Mouse (Mus musculus): ENCODE results near the gene Mgst1. TPM values are rescaled to one million over a fixed set of nuclear protein-coding genes. Genes with fewer than 3 reads are reported as not detected.

The Mgst1 gene
- total and polyA plus RNA-seq, 3 experiments = not detected

GRCm38 (mm10) chr6:138101843-138102242, 38.3 kb upstream of the Mgst1 start:
- no peaks in the 10 kb centered on the region for H3K36me3 ChIP-seq (replicated peaks in 1 of 2; ENCODE audit: control insufficient read depth in 1 of 2, insufficient read depth in 1 of 2, low read length in 1 of 2)
- no peak overlapping the region for H3K27ac ChIP-seq (ENCODE audit: insufficient read depth, low read depth)
- TF ChIP-seq JUN (IDR thresholded peaks at IDR 0.05; ENCODE audit: insufficient read depth, low read depth, low read length) = no peak
- H3K4me3 ChIP-seq (replicated peaks in 1 of 3; ENCODE audit: low read depth in 2 of 3, low read length in 2 of 3, poor library complexity in 1 of 3) = no peak overlapping the region
- in situ Hi-C loops (cut with MboI; ENCODE audit: low pct_ligation_motif_present, low pct_unique_long_range_greater_than_20kb, low sequenced_read_pairs) = no loop called here
- H3K4me1 ChIP-seq (ENCODE audit: control insufficient read depth in 1 of 2, insufficient read depth in 2 of 2) = no peaks in the 10 kb centered on the region
- H3K9ac ChIP-seq (ENCODE audit: insufficient read depth, low read depth) = no peak overlapping the region
- peaks cover 54% of the 10 kb centered on the region for H3K9me3 ChIP-seq (replicated peaks; ENCODE audit: low read length)
- no peak overlapping the region for H3K4me2 ChIP-seq (ENCODE audit: insufficient read depth, low read depth, poor library complexity, severe bottlenecking)
- dilution Hi-C loops (cut with MboI; ENCODE audit: extremely low pct_ligation_motif_present, extremely low pct_unique_long_range_greater_than_20kb, low sequenced_read_pairs) = no loop called here
- DNase-seq (ENCODE audit: extremely low read depth) = no peak
- H3K27me3 ChIP-seq (replicated peaks) = no peaks in the 10 kb centered on the region
- H3K79me2 ChIP-seq (replicated peaks; ENCODE audit: control insufficient read depth, extremely low read depth, insufficient read depth, poor library complexity, severe bottlenecking) = no peaks in the 10 kb centered on the region

- Histone ChIP-seq H3K4me1 (ENCODE audit: control insufficient read depth in 1 of 2, insufficient read depth in 2 of 2) (no peaks in the 10 kb centered on the region), H3K79me2 (replicated peaks; ENCODE audit: control insufficient read depth, extremely low read depth, insufficient read depth, poor library complexity, severe bottlenecking) (no peaks in the 10 kb centered on the region), H3K9ac (ENCODE audit: insufficient read depth, low read depth) (no peak overlapping the region), H3K4me2 (ENCODE audit: insufficient read depth, low read depth, poor library complexity, severe bottlenecking) (no peak overlapping the region), H3K27me3 (replicated peaks) (no peaks in the 10 kb centered on the region), H3K27ac (ENCODE audit: insufficient read depth, low read depth) (no peak overlapping the region), H3K4me3 (replicated peaks in 1 of 3; ENCODE audit: low read depth in 2 of 3, low read length in 2 of 3, poor library complexity in 1 of 3) (no peak overlapping the region), H3K9me3 (replicated peaks; ENCODE audit: low read length) (peaks cover 56% of the 10 kb centered on the region), H3K36me3 (replicated peaks in 1 of 2; ENCODE audit: control insufficient read depth in 1 of 2, insufficient read depth in 1 of 2, low read length in 1 of 2) (no peaks in the 10 kb centered on the region)
- TF ChIP-seq JUND (conservative IDR thresholded peaks at IDR 0.05; ENCODE audit: low read depth, low read length) = no peak
- no peak for TF ChIP-seq TBP (conservative IDR thresholded peaks at IDR 0.05; ENCODE audit: low read depth, low read length)
- dilution Hi-C loops (cut with MboI; ENCODE audit: extremely low pct_ligation_motif_present, extremely low pct_unique_long_range_greater_than_20kb, low sequenced_read_pairs) = no loop called here
- no peak for DNase-seq (ENCODE audit: extremely low read depth)
- in situ Hi-C loops (cut with MboI; ENCODE audit: low pct_ligation_motif_present, low pct_unique_long_range_greater_than_20kb, low sequenced_read_pairs) = no loop called here
Observed at GRCm38 (mm10) chr6:138102940-138103339, 37.2 kb upstream of the Mgst1 start.

- Histone ChIP-seq H3K79me2 (replicated peaks; ENCODE audit: control insufficient read depth, extremely low read depth, insufficient read depth, poor library complexity, severe bottlenecking) (no peaks in the 10 kb centered on the region), H3K9ac (ENCODE audit: insufficient read depth, low read depth) (no peak overlapping the region), H3K36me3 (replicated peaks in 1 of 2; ENCODE audit: control insufficient read depth in 1 of 2, insufficient read depth in 1 of 2, low read length in 1 of 2) (no peaks in the 10 kb centered on the region), H3K4me1 (ENCODE audit: control insufficient read depth in 1 of 2, insufficient read depth in 2 of 2) (no peaks in the 10 kb centered on the region), H3K9me3 (replicated peaks; ENCODE audit: low read length) (peaks cover 61% of the 10 kb centered on the region), H3K4me2 (ENCODE audit: insufficient read depth, low read depth, poor library complexity, severe bottlenecking) (no peak overlapping the region), H3K27me3 (replicated peaks) (no peaks in the 10 kb centered on the region), H3K27ac (ENCODE audit: insufficient read depth, low read depth) (no peak overlapping the region), H3K4me3 (replicated peaks in 1 of 3; ENCODE audit: low read depth in 2 of 3, low read length in 2 of 3, poor library complexity in 1 of 3) (no peak overlapping the region)
- in situ Hi-C loops (cut with MboI; ENCODE audit: low pct_ligation_motif_present, low pct_unique_long_range_greater_than_20kb, low sequenced_read_pairs) = no loop called here
- no peak for DNase-seq (ENCODE audit: extremely low read depth)
- TF ChIP-seq ZKSCAN1 (IDR thresholded peaks at IDR 0.05; ENCODE audit: borderline replicate concordance, low read depth, low read length) (no peak), USF2 (conservative IDR thresholded peaks at IDR 0.05; ENCODE audit: low read depth, low read length) (no peak)
- dilution Hi-C loops (cut with MboI; ENCODE audit: extremely low pct_ligation_motif_present, extremely low pct_unique_long_range_greater_than_20kb, low sequenced_read_pairs) = no loop called here
Observed at GRCm38 (mm10) chr6:138104559-138104958, 35.6 kb upstream of the Mgst1 start.

GRCm38 (mm10) chr6:138117496-138117895, 22.6 kb upstream of the Mgst1 start:
- Histone ChIP-seq H3K9me3 (replicated peaks; ENCODE audit: low read length) (peaks cover 38% of the 10 kb centered on the region), H3K27me3 (replicated peaks) (no peaks in the 10 kb centered on the region), H3K79me2 (replicated peaks; ENCODE audit: control insufficient read depth, extremely low read depth, insufficient read depth, poor library complexity, severe bottlenecking) (no peaks in the 10 kb centered on the region), H3K4me2 (ENCODE audit: insufficient read depth, low read depth, poor library complexity, severe bottlenecking) (no peak overlapping the region), H3K36me3 (replicated peaks in 1 of 2; ENCODE audit: control insufficient read depth in 1 of 2, insufficient read depth in 1 of 2, low read length in 1 of 2) (no peaks in the 10 kb centered on the region), H3K27ac (ENCODE audit: insufficient read depth, low read depth) (no peak overlapping the region), H3K4me1 (ENCODE audit: control insufficient read depth in 1 of 2, insufficient read depth in 2 of 2) (no peaks in the 10 kb centered on the region), H3K4me3 (replicated peaks in 1 of 3; ENCODE audit: low read depth in 2 of 3, low read length in 2 of 3, poor library complexity in 1 of 3) (no peak overlapping the region), H3K9ac (ENCODE audit: insufficient read depth, low read depth) (no peak overlapping the region)
- TF ChIP-seq BHLHE40 (IDR thresholded peaks at IDR 0.05; ENCODE audit: low read depth, low read length) = no peak
- no peak for TF ChIP-seq CTCF (conservative IDR thresholded peaks at IDR 0.05 in 1 of 2, IDR thresholded peaks at IDR 0.05 in 1 of 2; ENCODE audit: low read depth in 2 of 2, low read length in 2 of 2)
- no peak for TF ChIP-seq SIN3A (IDR thresholded peaks at IDR 0.05; ENCODE audit: low read length)
- TF ChIP-seq MAZ (IDR thresholded peaks at IDR 0.05; ENCODE audit: low read depth, low read length) = no peak
- TF ChIP-seq MXI1 (IDR thresholded peaks at IDR 0.05; ENCODE audit: low read depth, low read length) = no peak
- TF ChIP-seq POLR2AphosphoS2 (IDR thresholded peaks at IDR 0.05; ENCODE audit: low read depth, low read length) = no peak
- no peak for TF ChIP-seq TBP (conservative IDR thresholded peaks at IDR 0.05; ENCODE audit: low read depth, low read length)
- TF ChIP-seq EP300 (IDR thresholded peaks at IDR 0.05; ENCODE audit: low read length) = no peak
- no peak for TF ChIP-seq E2F4 (IDR thresholded peaks at IDR 0.05; ENCODE audit: insufficient replicate concordance, low read depth, low read length)
- DNase-seq (ENCODE audit: extremely low read depth) = no peak
- dilution Hi-C loops (cut with MboI; ENCODE audit: extremely low pct_ligation_motif_present, extremely low pct_unique_long_range_greater_than_20kb, low sequenced_read_pairs) = no loop called here
- in situ Hi-C loops (cut with MboI; ENCODE audit: low pct_ligation_motif_present, low pct_unique_long_range_greater_than_20kb, low sequenced_read_pairs) = no loop called here
